Mouse (Mus musculus) megakaryocyte, adult 5-6 weeks (primary cell): ENCODE results near the gene Slc22a4. TPM values are rescaled to one million over a fixed set of nuclear protein-coding genes. Genes with fewer than 3 reads are reported as not detected.
A peak's percentile ranks its signal among the peaks of the same experiment; 100 is the strongest.

Experiments
- ATAC-seq: 2 replicates; pipeline ENCODE4 v1.8.0; 2016; ENCODE audit warnings: mild to moderate bottlenecking, inconsistent platforms; ENCODE audit not compliant: poor library complexity, severe bottlenecking
- total RNA-seq, 2 experiments: library from RNA; stranded (forward) in 1 of 2; stranded (reverse) in 1 of 2; fragments of 153-499, 151-499 nt in 1 of 2; fragments of 221-1000, 200-1000 nt in 1 of 2; gene quantifications; 2 replicates each; pipeline versions ENCODE4 v1.2.3 to v1.2.4; 2015 to 2017

The Slc22a4 gene
- 6.8 and 11.0 TPM in 2 replicates for total RNA-seq (2015)
- total RNA-seq (2017), result 8.0 and 8.5 TPM in 2 replicates

- ATAC-seq, result peak; percentile 83
Measured at GRCm38 (mm10) chr11:54028044-54028951, at the start of gene Slc22a4. TSS of gene Slc22a4 (minus strand) at chr11:54028090.

DNA sequence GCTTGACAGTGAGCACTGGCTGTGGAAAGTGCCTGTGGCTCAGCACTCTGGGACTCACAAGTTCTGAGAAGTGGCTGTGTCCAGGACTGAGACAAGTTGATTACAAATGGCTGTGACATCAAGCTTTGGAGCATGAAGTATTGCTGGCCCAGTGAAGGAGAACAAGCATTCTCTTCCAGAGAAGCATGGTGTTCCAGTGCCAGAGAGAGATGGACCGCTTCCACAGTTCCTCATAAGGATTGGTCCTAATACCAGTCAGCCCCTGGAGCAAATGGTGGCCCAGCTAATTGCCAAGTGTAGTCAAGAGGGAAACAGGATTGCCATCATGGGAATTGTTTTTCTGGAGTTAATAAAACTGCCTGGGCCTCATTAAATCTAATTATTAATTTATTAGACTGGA, 48.2 kb upstream of the Slc22a4 start:
- no peak for ATAC-seq

DNA sequence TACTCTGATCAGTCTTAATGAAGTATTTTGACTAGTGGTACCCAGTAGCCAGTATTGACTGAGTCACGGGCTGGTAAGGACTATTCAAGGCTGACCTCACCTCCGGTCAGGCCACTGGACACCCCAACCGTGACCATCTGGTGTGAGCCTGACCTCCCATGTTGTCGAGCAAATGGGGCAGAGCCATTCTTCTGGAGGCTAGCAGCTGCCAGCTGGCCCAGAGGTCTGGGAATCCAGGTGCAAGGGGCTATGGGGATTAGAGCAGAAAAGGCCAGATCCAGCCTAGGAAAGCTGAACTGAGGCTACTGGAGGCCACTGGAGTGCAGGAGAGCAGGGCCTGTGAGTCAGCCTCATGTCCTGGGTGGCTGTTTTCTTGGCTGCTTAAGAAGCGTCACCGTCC, 47.5 kb upstream of the Slc22a4 start:
- ATAC-seq, result no peak

DNA sequence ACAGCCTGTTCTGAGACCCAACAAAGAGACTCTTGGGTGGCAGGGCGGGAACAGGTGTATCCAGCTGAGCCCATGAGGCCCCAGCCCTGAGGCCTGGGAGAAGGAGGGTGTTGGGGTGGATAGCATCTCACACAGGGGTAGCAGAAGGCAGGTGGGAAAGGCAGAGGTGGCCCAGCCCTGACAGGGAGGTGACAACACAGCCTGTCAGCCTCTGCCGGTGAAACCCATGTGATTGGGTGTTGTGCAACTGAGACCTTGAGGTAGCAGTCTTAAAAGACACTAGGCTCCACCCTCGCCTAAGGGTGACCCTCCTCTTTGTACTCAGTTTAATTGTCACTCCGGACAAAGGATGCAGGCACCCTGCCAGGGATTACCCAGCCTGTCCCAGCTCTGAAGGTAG, 45.4 kb upstream of the Slc22a4 start:
- ATAC-seq, result no peak

GRCm38 (mm10) chr11:54071726-54072445, 44.0 kb upstream of the Slc22a4 start:
- no peak for ATAC-seq

DNA sequence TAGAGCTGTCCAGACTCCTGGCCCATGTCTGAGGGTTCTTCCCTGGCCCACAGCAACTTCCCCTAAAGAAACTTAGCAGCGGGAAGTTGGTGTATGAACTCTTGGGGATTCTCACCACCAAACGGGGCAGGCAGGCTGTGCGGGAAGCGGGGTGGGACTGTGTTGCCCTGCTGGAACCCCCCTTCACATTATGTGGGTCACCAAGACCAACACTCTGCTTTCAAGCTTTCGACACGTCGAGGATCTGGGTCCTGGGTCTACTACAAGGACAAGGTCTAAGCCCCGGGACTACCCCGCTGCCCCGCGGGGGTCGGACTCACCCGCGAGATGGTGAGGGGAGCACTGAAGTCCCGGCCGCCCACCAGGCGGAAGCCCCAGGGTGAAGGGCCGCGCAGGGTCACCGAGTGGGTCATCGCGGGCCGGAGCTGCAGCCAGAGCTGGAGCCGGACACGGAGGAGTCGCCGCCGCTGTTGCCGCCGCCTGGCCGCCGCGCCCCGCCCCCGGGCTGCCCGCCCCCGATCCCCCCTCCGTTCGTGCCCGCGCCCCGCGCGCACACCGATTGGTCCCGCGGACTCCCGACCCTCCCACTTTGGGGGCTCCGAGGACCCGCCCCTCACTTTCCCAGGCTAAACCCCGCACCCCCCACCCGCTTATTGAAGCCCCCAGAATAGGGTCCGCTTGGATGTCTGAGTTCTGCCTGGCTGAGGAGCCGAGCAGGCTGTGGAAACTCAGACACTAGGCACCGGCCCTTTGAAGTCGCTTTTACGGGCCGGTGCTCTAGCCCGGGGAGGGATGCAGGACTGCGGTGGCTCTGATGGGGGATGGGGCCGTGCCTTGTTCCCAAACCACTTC, 40.9 kb upstream of the Slc22a4 start, which contains the start of gene Pdlim4:
Pdlim4 (minus strand) TSS at position 495 of the 852 bp plus-strand sequence.
- peak; percentile 45 for ATAC-seq

DNA sequence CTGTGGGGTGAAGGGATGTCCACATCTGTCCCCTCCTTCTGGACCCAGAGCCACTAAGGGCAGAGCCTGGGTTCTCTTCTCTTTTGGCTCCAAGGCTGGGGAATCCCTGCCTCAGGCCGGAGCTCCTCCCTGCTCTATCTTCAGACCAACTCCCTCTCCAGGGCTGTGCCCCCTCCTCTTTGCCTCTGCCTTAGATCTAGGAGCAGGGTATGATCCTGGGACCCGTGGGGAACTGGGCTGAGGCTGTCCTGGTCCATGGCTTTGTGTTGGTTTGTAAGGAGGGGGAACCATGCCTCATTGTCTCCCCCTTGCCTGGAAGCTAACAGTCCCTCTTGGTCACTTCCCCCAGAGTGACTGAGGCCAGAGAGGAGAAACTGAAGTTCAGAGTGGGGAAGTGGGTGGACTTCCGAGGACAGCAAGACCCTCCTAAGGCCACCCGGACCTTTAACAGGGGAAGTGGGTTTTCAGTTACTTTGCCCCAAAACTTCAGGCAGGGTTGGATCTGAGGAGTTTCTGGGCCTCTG, 40.2 kb upstream of the Slc22a4 start:
- ATAC-seq, result peak; percentile 51

GRCm38 (mm10) chr11:54067318-54067995, 39.6 kb upstream of the Slc22a4 start:
- no peak for ATAC-seq

GRCm38 (mm10) chr11:54066400-54066799, 38.5 kb upstream of the Slc22a4 start:
- no peak for ATAC-seq

DNA sequence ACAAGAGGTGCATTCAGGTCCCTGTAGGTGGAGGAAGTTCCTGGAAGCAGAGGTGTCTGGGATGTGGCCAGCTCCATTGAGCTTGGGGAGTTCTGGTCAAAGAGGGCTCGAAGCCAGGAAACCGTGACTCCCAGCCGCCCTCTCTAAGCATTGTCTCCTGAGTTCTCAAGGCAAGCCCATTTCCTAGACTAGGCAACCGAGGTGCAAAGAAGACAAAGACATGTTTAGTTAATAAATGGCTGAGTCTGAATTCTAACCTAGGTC, 38.0 kb upstream of the Slc22a4 start:
- no peak for ATAC-seq

- no peak for ATAC-seq
Measured at GRCm38 (mm10) chr11:54065106-54065914, 37.4 kb upstream of the Slc22a4 start.

- ATAC-seq, result no peak
Measured at GRCm38 (mm10) chr11:54064412-54064978, 36.6 kb upstream of the Slc22a4 start.

- no peak for ATAC-seq
Measured at GRCm38 (mm10) chr11:54063472-54063775, 35.5 kb upstream of the Slc22a4 start.

- no peak for ATAC-seq
Measured at GRCm38 (mm10) chr11:54062753-54063471, 35.0 kb upstream of the Slc22a4 start.

DNA sequence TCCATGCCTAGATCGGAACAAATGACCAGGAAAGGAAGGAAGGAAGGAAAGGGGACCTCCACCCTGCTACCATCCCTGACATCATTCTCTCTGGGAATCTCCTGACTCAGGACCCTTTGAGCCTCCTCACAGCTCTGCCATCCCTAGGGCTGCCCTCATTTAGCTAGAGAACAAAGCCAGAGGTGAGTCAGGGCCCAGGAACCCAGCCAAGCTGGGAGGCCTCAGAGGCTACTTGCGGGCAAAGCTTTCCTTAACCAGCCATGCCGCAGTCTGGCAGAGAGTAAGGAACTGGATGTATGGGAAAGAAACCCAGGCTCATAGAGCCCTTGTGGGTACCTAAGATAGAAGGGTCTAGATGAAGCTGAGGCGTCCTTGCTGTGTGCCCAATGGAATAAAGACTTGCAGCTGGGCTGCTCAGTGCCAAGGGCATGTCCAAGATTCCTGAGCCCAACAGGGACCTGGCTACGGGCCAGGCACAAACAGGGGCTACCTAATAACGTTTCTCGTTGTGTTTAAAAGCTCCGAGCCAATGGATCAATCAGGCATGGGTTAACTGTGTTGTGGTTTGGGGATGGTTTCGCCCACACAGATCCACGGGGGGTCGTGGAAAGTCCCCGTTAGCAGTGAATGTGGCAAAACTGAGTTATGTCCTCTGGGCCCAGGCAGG, 34.3 kb upstream of the Slc22a4 start:
- ATAC-seq, result no peak

DNA sequence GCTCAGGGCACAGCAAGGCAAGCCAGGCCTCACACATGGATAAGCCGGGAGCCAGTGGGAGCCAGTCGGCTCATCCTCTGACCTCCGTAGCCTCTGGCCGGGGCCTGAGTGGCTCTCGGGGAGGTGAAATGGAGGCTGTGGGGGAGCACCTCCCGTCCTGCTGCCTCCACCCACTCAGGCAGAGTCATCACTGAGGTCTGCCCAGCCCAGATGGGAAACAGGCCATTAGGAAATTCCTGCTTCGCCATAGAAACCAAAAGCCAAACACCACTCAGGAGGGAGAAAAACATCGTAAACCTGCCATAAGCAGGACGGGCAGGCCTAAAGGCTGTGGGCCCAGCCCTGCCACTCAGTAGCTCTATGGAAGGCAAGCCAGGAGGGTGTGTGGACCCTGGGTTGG, 32.4 kb upstream of the Slc22a4 start:
- no peak for ATAC-seq

DNA sequence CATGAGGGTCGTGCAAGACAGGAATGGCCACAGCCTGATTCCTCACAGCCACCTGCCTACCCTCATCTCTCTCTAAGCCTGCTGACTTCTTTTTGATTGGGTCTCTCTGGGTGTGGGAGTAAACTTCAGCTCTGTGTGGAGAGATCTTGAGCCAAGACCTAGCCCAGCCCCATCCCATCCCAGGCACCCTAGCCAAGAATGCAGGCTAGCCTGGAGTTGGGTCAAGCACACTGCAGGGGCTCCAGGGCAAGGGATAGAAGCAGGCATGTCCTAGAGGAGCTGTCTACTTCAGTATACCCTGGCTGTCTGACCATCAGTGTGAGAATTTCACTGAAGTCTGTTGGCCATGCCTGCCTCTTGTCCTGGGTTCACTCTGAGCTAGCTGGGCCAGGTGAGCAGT, 31.6 kb upstream of the Slc22a4 start:
- ATAC-seq, result no peak

DNA sequence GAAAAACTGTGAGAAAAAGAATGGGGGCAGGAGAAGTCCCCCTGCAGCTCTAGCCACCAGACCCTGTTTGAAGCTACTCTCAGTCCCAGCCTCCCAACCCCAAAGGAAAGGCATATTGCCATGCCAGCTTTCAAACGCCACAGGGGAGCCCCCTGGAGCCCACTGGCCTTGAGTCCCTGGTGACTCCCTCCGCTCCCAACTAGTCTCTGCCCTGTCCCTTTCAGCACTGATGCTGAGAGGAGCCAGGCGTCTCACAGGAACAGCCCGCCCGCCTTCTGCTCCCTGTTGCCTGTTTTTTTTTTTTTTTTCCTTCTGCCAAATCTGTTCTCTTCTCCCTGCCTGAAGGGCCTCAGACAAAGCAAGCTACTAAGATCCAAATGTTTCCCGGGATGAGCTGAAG, 30.8 kb upstream of the Slc22a4 start:
- ATAC-seq, result no peak
